Mouse (Mus musculus) heart, postnatal 0 days (tissue): ENCODE results near the gene Usp39.

ENCODE experiments used
- CTCF ChIP-seq: IDR thresholded peaks from 2 replicates; pipeline ENCODE4 v1.5.1; 2016; ENCODE audit warnings: antibody characterized with exemption, control low read depth, low read depth
- EP300 ChIP-seq: IDR thresholded peaks from 2 replicates; pipeline ENCODE4 v1.6.1; 2016; ENCODE audit warnings: antibody characterized with exemption, low read depth

- no peak for TF ChIP-seq CTCF
- no peak for TF ChIP-seq EP300
These were observed 28.2 kb upstream of the Usp39 start for GRCm38 (mm10) chr6:72373184-72373583.
